Comparison of ENCODE assay signal across 10 mouse cellular contexts in the genomic region with DNA sequence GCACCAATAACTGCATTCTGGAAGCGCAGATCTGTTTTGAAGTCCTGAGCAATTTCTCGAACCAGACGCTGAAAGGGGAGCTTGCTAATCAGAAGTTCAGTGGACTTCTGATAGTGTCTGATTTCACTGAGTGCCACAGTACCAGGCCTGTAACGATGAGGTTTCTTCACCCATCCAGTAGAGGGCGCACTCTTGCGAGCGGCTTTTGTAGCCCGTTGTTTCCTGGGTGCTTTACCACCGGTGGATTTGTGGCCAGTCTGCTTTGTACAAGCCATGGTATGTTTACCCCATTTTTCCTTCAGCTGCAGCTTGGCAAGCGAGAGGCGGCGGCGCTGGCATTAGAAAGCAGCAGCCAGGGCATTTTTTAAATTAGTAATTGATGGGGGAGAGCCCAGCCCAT. TPM values are rescaled to one million over a fixed set of nuclear protein-coding genes. Genes with fewer than 3 reads are reported as not detected.
DNase-seq lines count a peak whose midpoint lies in the region; ATAC-seq lines count a peak whose summit lies in the region.
"Had no signal": no experiment of that assay in that cellular context is flagged by ENCODE, and none has a peak within 500 bp of the region (broad histone marks: within the 10 kb centered on the region; RNA-seq: fewer than 3 reads in every experiment).

No protein-coding gene starts in this region.

- no peak overlapping the region for H3K9ac ChIP-seq in neural tube, embryonic 15.5 days (replicated peaks)
- H3K9ac ChIP-seq in forebrain, embryonic 16.5 days (replicated peaks; ENCODE audit: low read depth, low read length) = no peak overlapping the region
- H3K9ac ChIP-seq in forebrain, embryonic 13.5 days = no peak overlapping the region
- H3K9ac ChIP-seq: hindbrain, embryonic 12.5 days; midbrain, embryonic 13.5 days had no signal

- H3K27me3 ChIP-seq in neural tube, embryonic 15.5 days (replicated peaks) = no peaks in the 10 kb centered on the region
- H3K27me3 ChIP-seq in forebrain, embryonic 16.5 days (replicated peaks; ENCODE audit: control insufficient read depth, insufficient read depth, low read length) = no peaks in the 10 kb centered on the region
- H3K27me3 ChIP-seq in forebrain, embryonic 13.5 days = no peaks in the 10 kb centered on the region
- H3K27me3 ChIP-seq: hindbrain, embryonic 12.5 days; midbrain, embryonic 13.5 days had no signal

- no peak overlapping the region for H3K4me2 ChIP-seq in neural tube, embryonic 15.5 days
- no peak overlapping the region for H3K4me2 ChIP-seq in forebrain, embryonic 16.5 days (ENCODE audit: low read length)
- no peak overlapping the region for H3K4me2 ChIP-seq in forebrain, embryonic 13.5 days
- H3K4me2 ChIP-seq: hindbrain, embryonic 12.5 days; midbrain, embryonic 13.5 days had no signal

- no peak for ATAC-seq in neural tube, embryonic 15.5 days (ENCODE audit: low FRiP score)
- ATAC-seq in forebrain, embryonic 16.5 days = no peak
- ATAC-seq in forebrain, embryonic 13.5 days = no peak
- ATAC-seq: midbrain, embryonic 13.5 days had no signal

- H3K9me3 ChIP-seq in neural tube, embryonic 15.5 days (replicated peaks) = no peaks in the 10 kb centered on the region
- H3K9me3 ChIP-seq in forebrain, embryonic 16.5 days (ENCODE audit: control insufficient read depth, low read length) = no peaks in the 10 kb centered on the region
- H3K9me3 ChIP-seq in forebrain, embryonic 13.5 days (replicated peaks) = no peaks in the 10 kb centered on the region
- H3K9me3 ChIP-seq: hindbrain, embryonic 12.5 days; midbrain, embryonic 13.5 days had no signal

- 52% methylated on average over 13 of the region's 13 CpGs for WGBS in neural tube, embryonic 15.5 days
- WGBS in forebrain, embryonic 16.5 days = 63% methylated on average over 13 of the region's 13 CpGs
- WGBS in forebrain, embryonic 13.5 days = 59% methylated on average over 13 of the region's 13 CpGs

- no peaks in the 10 kb centered on the region for H3K36me3 ChIP-seq in neural tube, embryonic 15.5 days
- no peaks in the 10 kb centered on the region for H3K36me3 ChIP-seq in forebrain, embryonic 16.5 days (ENCODE audit: control insufficient read depth, insufficient read depth)
- no peaks in the 10 kb centered on the region for H3K36me3 ChIP-seq in forebrain, embryonic 13.5 days (ENCODE audit: poor library complexity, severe bottlenecking)
- H3K36me3 ChIP-seq: hindbrain, embryonic 12.5 days; midbrain, embryonic 13.5 days had no signal

- no peak overlapping the region for H3K27ac ChIP-seq in neural tube, embryonic 15.5 days (replicated peaks)
- H3K27ac ChIP-seq in forebrain, embryonic 16.5 days (ENCODE audit: low read length) = no peak overlapping the region
- no peak overlapping the region for H3K27ac ChIP-seq in forebrain, embryonic 13.5 days
- H3K27ac ChIP-seq: hindbrain, embryonic 12.5 days; midbrain, embryonic 13.5 days had no signal

- H3K4me1 ChIP-seq in neural tube, embryonic 15.5 days = no peaks in the 10 kb centered on the region
- H3K4me1 ChIP-seq in forebrain, embryonic 16.5 days (replicated peaks; ENCODE audit: control insufficient read depth, insufficient read depth, low read length) = no peaks in the 10 kb centered on the region
- H3K4me1 ChIP-seq in forebrain, embryonic 13.5 days = no peaks in the 10 kb centered on the region
- H3K4me1 ChIP-seq: hindbrain, embryonic 12.5 days; midbrain, embryonic 13.5 days had no signal

- DNase-seq in gastrocnemius, adult 18-20 months (ENCODE audit: low spot score) = peak; percentile 32
- no peak for DNase-seq in gastrocnemius, postnatal 4 days (ENCODE audit: low spot score in 2 of 2)
- peak; percentile 38 for DNase-seq in 416B (ENCODE audit: low read depth)
- DNase-seq in R1 (ENCODE audit: low read depth, low spot score) = peak; percentile 47
- DNase-seq in lung, postnatal 4 days = peak; percentile 30 to 48

- H3K4me3 ChIP-seq in neural tube, embryonic 15.5 days (replicated peaks) = no peak overlapping the region
- no peak overlapping the region for H3K4me3 ChIP-seq in forebrain, embryonic 16.5 days (replicated peaks; ENCODE audit: low read length)
- no peak overlapping the region for H3K4me3 ChIP-seq in forebrain, embryonic 13.5 days
- H3K4me3 ChIP-seq: hindbrain, embryonic 12.5 days; midbrain, embryonic 13.5 days had no signal

RNA-seq across cellular contexts. Expression of a gene that starts 8.4 kb away (rescaled TPM):
- total RNA-seq in gastrocnemius, adult 18-20 months (2021) = 10 to 100 TPM; 21.9 to 22.5 TPM
- 10 to 100 TPM; 41.6 to 51.1 TPM for total RNA-seq in gastrocnemius, postnatal 4 days (2021)
- 51.5 and 54.3 TPM in 2 replicates for polyA plus RNA-seq in neural tube, embryonic 15.5 days (2015; fragmentation: Nextera tagmentation; extraction: Ambion mirVana)
- 67.3 and 68.0 TPM in 2 replicates for polyA plus RNA-seq in forebrain, embryonic 16.5 days (2015; fragmentation: Nextera tagmentation; extraction: Ambion mirVana)
- polyA plus RNA-seq in forebrain, embryonic 13.5 days (2015; fragmentation: Nextera tagmentation; extraction: Ambion mirVana) = 61.4 and 69.0 TPM in 2 replicates

RNA-seq across cellular contexts. Expression of a gene that starts 14.0 kb away (rescaled TPM):
- 1 to 10 TPM; 3.5 to 4.7 TPM for total RNA-seq in gastrocnemius, adult 18-20 months (2021)
- 1 to 10 TPM; 1.3 to 2.0 TPM for total RNA-seq in gastrocnemius, postnatal 4 days (2021)
- 0.99 and 1.3 TPM in 2 replicates for polyA plus RNA-seq in neural tube, embryonic 15.5 days (2015; fragmentation: Nextera tagmentation; extraction: Ambion mirVana)
- 1.1 and 1.3 TPM in 2 replicates for polyA plus RNA-seq in forebrain, embryonic 16.5 days (2015; fragmentation: Nextera tagmentation; extraction: Ambion mirVana)
- 0.87 and 0.99 TPM in 2 replicates for polyA plus RNA-seq in forebrain, embryonic 13.5 days (2015; fragmentation: Nextera tagmentation; extraction: Ambion mirVana)

RNA-seq across cellular contexts. Expression of a gene that starts 14.0 kb away (rescaled TPM):
- total RNA-seq in gastrocnemius, adult 18-20 months (2021) = 1 to 10 TPM; 3.5 to 4.2 TPM
- 1 to 10 TPM; 6.3 to 6.5 TPM for total RNA-seq in gastrocnemius, postnatal 4 days (2021)
- 16.3 and 17.0 TPM in 2 replicates for polyA plus RNA-seq in neural tube, embryonic 15.5 days (2015; fragmentation: Nextera tagmentation; extraction: Ambion mirVana)
- polyA plus RNA-seq in forebrain, embryonic 16.5 days (2015; fragmentation: Nextera tagmentation; extraction: Ambion mirVana) = 21.4 and 24.5 TPM in 2 replicates
- 19.1 and 19.5 TPM in 2 replicates for polyA plus RNA-seq in forebrain, embryonic 13.5 days (2015; fragmentation: Nextera tagmentation; extraction: Ambion mirVana)

RNA-seq across cellular contexts. Expression of a gene that starts 45.4 kb away (rescaled TPM):
- total RNA-seq in gastrocnemius, adult 18-20 months (2021) = 10 to 100 TPM; 21.2 to 22.6 TPM
- 10 to 100 TPM; 47.7 to 60.6 TPM for total RNA-seq in gastrocnemius, postnatal 4 days (2021)
- 41.2 and 52.0 TPM in 2 replicates for polyA plus RNA-seq in neural tube, embryonic 15.5 days (2015; fragmentation: Nextera tagmentation; extraction: Ambion mirVana)
- 48.2 and 58.2 TPM in 2 replicates for polyA plus RNA-seq in forebrain, embryonic 16.5 days (2015; fragmentation: Nextera tagmentation; extraction: Ambion mirVana)
- 48.4 and 55.7 TPM in 2 replicates for polyA plus RNA-seq in forebrain, embryonic 13.5 days (2015; fragmentation: Nextera tagmentation; extraction: Ambion mirVana)

Comparison
In these comparisons a context has a peak if more than half of its experiments do, and no peak if none do; other contexts are left out.
1. DNase-seq: peak in gastrocnemius, adult 18-20 months (single experiment), 416B (single experiment), R1 (single experiment) and lung, postnatal 4 days (2 of 2); none in gastrocnemius, postnatal 4 days (0 of 2).